Comparison of ENCODE assay signal across 22 mouse cellular contexts in the genomic region with DNA sequence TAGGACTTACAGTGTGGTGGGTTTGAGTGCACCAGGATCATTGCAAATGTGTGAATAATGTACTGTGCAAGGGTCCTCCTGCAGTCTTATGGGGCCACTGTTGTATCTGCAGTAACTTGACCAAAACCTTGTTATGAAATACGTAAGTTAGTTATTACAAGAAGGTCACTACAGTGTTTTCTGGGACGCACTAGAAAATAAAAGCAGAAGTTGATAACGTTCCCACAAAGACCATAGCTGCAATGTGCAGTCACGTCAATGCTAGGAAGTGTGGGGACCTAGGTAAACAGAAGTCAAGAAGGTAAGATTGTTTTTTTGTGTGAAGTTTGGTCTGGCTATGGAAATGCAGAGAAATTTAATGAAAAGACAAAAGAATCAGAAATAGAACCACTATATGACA. TPM values are rescaled to one million over a fixed set of nuclear protein-coding genes. Genes with fewer than 3 reads are reported as not detected.
DNase-seq lines count a peak whose midpoint lies in the region; ATAC-seq and TF ChIP-seq lines count a peak whose summit lies in the region.
"Had no signal": no experiment of that assay in that cellular context is flagged by ENCODE, and none has a peak within 500 bp of the region (broad histone marks: within the 10 kb centered on the region; RNA-seq: fewer than 3 reads in every experiment).

No protein-coding gene starts in this region.

- no peaks in the 10 kb centered on the region for H3K79me2 ChIP-seq in MEL (ENCODE audit: control insufficient read depth, insufficient read depth, low read length, poor library complexity)

- TF ChIP-seq CTCF in MEL (IDR thresholded peaks at IDR 0.05 in 2 of 3, conservative IDR thresholded peaks at IDR 0.05 in 1 of 3; ENCODE audit: control insufficient read depth in 1 of 3, insufficient read depth in 1 of 3, low read depth in 2 of 3, low read length in 3 of 3, poor library complexity in 1 of 3, severe bottlenecking in 1 of 3) = no peak

- no peak overlapping the region for H3K27ac ChIP-seq in MEL (ENCODE audit: control insufficient read depth, low read depth, low read length)
- H3K27ac ChIP-seq: forebrain, embryonic 10.5 days; forebrain, embryonic 13.5 days; hindbrain, embryonic 14.5 days; hindbrain, postnatal 0 days had no signal

- no peak overlapping the region for H3K4me3 ChIP-seq in MEL (ENCODE audit: control insufficient read depth in 1 of 2, insufficient read depth in 1 of 2, low read depth in 2 of 2, low read length in 2 of 2)
- H3K4me3 ChIP-seq: forebrain, embryonic 10.5 days; forebrain, embryonic 13.5 days had no signal

- TF ChIP-seq RAD21 in MEL (IDR thresholded peaks at IDR 0.05; ENCODE audit: low read depth, low read length) = no peak

- peaks cover 0 to 5% of the 10 kb centered on the region in 2 experiments; a peak in 1 of 4 replicates for H3K4me1 ChIP-seq in MEL (ENCODE audit: control insufficient read depth in 1 of 2, insufficient read depth in 2 of 2, low read length in 2 of 2)
- H3K4me1 ChIP-seq: forebrain, embryonic 13.5 days had no signal

- no peaks in the 10 kb centered on the region for H3K27me3 ChIP-seq in MEL (ENCODE audit: control insufficient read depth in 1 of 2, insufficient read depth in 2 of 2, low read length in 2 of 2)
- H3K27me3 ChIP-seq: forebrain, embryonic 13.5 days had no signal

- ATAC-seq in granulocyte monocyte progenitor cell, adult 5-6 weeks (replicated peaks; ENCODE audit: poor library complexity, severe bottlenecking) = peak; percentile 57
- peak; percentile 62 for ATAC-seq in megakaryocyte progenitor cell, adult 5-6 weeks (replicated peaks; ENCODE audit: poor library complexity)
- ATAC-seq: forebrain, embryonic 13.5 days; forebrain, embryonic 16.5 days; hindbrain, postnatal 0 days; inflammation-experienced regulatory T-cells, adult 6 months had no signal

- H3K9ac ChIP-seq in MEL (ENCODE audit: control insufficient read depth, low read depth, low read length, poor library complexity, severe bottlenecking) = no peak overlapping the region
- H3K9ac ChIP-seq: forebrain, embryonic 13.5 days; hindbrain, embryonic 14.5 days had no signal

- peak; percentile 14 for DNase-seq in 416B (ENCODE audit: low read depth)
- DNase-seq in MEL (ENCODE audit: low read depth, low spot score) = peak; percentile 75
- DNase-seq in cerebellum, adult 11 months = no peak
- no peak for DNase-seq in lung, postnatal 36 days
- DNase-seq in kidney, adult 8-10 months = no peak
- DNase-seq: adrenal gland, adult 2 months; adrenal gland, postnatal 14 days; cerebellum, adult 11-12 months; cerebellum, adult 8-10 months; cerebellum, postnatal 10 days; cerebellum, postnatal 36 days; gastrocnemius, postnatal 10 days; gastrocnemius, postnatal 36 days; heart, adult 11 months had no signal

- TF ChIP-seq EP300 in MEL (IDR thresholded peaks at IDR 0.05; ENCODE audit: low read depth in 1 of 2, low read length in 2 of 2) = peak; percentile 14 to 49; a peak in 1 of 4 replicates

- no peaks in the 10 kb centered on the region for H3K9me3 ChIP-seq in MEL (replicated peaks; ENCODE audit: insufficient read depth, low read length)
- H3K9me3 ChIP-seq: forebrain, embryonic 10.5 days; forebrain, embryonic 13.5 days had no signal

- no peak for TF ChIP-seq POLR2A in MEL (IDR thresholded peaks at IDR 0.05; ENCODE audit: control insufficient read depth in 1 of 2, insufficient read depth in 1 of 2, low read depth in 1 of 2, low read length in 2 of 2, poor library complexity in 1 of 2)

- peaks cover 0 to 5% of the 10 kb centered on the region in 2 experiments; a peak in 1 of 4 replicates for H3K36me3 ChIP-seq in MEL (ENCODE audit: control insufficient read depth in 1 of 2, insufficient read depth in 2 of 2, low read length in 2 of 2)
- H3K36me3 ChIP-seq: forebrain, embryonic 10.5 days had no signal

TF ChIP-seq in MEL, 35 proteins besides CTCF, POLR2A, EP300 and RAD21:
- peak; percentile 19; the same call in 1 of the 2 replicates for TF ChIP-seq SMC3 (IDR thresholded peaks at IDR 0.05; ENCODE audit: low read depth, low read length)
- TF ChIP-seq MXI1 (IDR thresholded peaks at IDR 0.05; ENCODE audit: low read depth, low read length) = peak; percentile 45; the same call in 1 of the 2 replicates
- TF ChIP-seq ETS1 (IDR thresholded peaks at IDR 0.05; ENCODE audit: low read depth, low read length) = no peak
- TF ChIP-seq MAZ (IDR thresholded peaks at IDR 0.05; ENCODE audit: low read depth, low read length) = no peak
- no peak for TF ChIP-seq TAL1 (IDR thresholded peaks at IDR 0.05; ENCODE audit: low read length)
- TF ChIP-seq ZNF384 (IDR thresholded peaks at IDR 0.05; ENCODE audit: low read depth, low read length) = no peak
- no peak for TF ChIP-seq CHD2 (IDR thresholded peaks at IDR 0.05; ENCODE audit: low read length)
- no peak for TF ChIP-seq POLR2AphosphoS2 (IDR thresholded peaks at IDR 0.05; ENCODE audit: low read length)
- TF ChIP-seq HCFC1 (IDR thresholded peaks at IDR 0.05; ENCODE audit: low read depth, low read length) = no peak
- no peak for TF ChIP-seq POLR2AphosphoS5 (IDR thresholded peaks at IDR 0.05; ENCODE audit: borderline replicate concordance, low read depth, low read length)
- TF ChIP-seq GATA1 (IDR thresholded peaks at IDR 0.05; ENCODE audit: low read depth, low read length) = peak; percentile 52; the same call in 1 of the 2 replicates
- TF ChIP-seq MAFK (IDR thresholded peaks at IDR 0.05; ENCODE audit: borderline replicate concordance, low read depth, low read length) = no peak
- no peak for TF ChIP-seq MAX (IDR thresholded peaks at IDR 0.05; ENCODE audit: low read length)
- no peak for TF ChIP-seq TBP (IDR thresholded peaks at IDR 0.05; ENCODE audit: low read depth, low read length)
- no peak for TF ChIP-seq UBTF (IDR thresholded peaks at IDR 0.05; ENCODE audit: borderline replicate concordance, insufficient read depth, low read depth, low read length)
- TF ChIP-seq TCF12 (IDR thresholded peaks at IDR 0.05; ENCODE audit: low read depth, low read length) = no peak
- no peak for TF ChIP-seq KAT2A (conservative IDR thresholded peaks at IDR 0.05; ENCODE audit: low read depth, low read length)
- TF ChIP-seq USF1 (IDR thresholded peaks at IDR 0.05; ENCODE audit: low read depth, low read length) = no peak
- TF ChIP-seq MYB (IDR thresholded peaks at IDR 0.05; ENCODE audit: low read depth, low read length) = no peak
- TF ChIP-seq BHLHE40 (IDR thresholded peaks at IDR 0.05; ENCODE audit: borderline replicate concordance, low read depth, low read length) = no peak

RNA-seq across cellular contexts. Expression of a gene that starts 22.5 kb away (rescaled TPM):
- total RNA-seq in MEL (2012; rRNA removed) = 6.8 and 7.7 TPM in 2 replicates
- 10 to 100 TPM in 1 of 2 experiments, not detected in 1; 10.4 TPM for polyA plus RNA-seq in MEL (2012; ENCODE audit: insufficient read depth in 1 of 2, insufficient read length in 2 of 2, low read depth in 1 of 2, low replicate concordance in 2 of 2, missing spikeins in 1 of 2)
- 27.8 and 46.4 TPM in 2 replicates for total RNA-seq in granulocyte monocyte progenitor cell, adult 5-6 weeks (2014; fragmentation: Nextera tagmentation)
- 65.1 and 76.7 TPM in 2 replicates for total RNA-seq in granulocyte monocyte progenitor cell, adult 5-6 weeks (2017)
- total RNA-seq in megakaryocyte progenitor cell, adult 5-6 weeks (2015) = 34.0 and 36.0 TPM in 2 replicates
- total RNA-seq in megakaryocyte progenitor cell, adult 5-6 weeks (2017) = 47.9 and 55.2 TPM in 2 replicates

RNA-seq across cellular contexts. Expression of a gene that starts 50.1 kb away (rescaled TPM):
- 0.72 and 0.73 TPM in 2 replicates for total RNA-seq in MEL (2012; rRNA removed)
- 1 to 10 TPM in 1 of 2 experiments, not detected in 1; 1.3 TPM for polyA plus RNA-seq in MEL (2012; ENCODE audit: insufficient read depth in 1 of 2, insufficient read length in 2 of 2, low read depth in 1 of 2, low replicate concordance in 2 of 2, missing spikeins in 1 of 2)
- not detected in 2 replicates for total RNA-seq in granulocyte monocyte progenitor cell, adult 5-6 weeks (2014; fragmentation: Nextera tagmentation)
- total RNA-seq in granulocyte monocyte progenitor cell, adult 5-6 weeks (2017) = 0.04 TPM in 1 of 2 replicates, not detected in the other
- 0.73 and 0.77 TPM in 2 replicates for total RNA-seq in megakaryocyte progenitor cell, adult 5-6 weeks (2015)
- total RNA-seq in megakaryocyte progenitor cell, adult 5-6 weeks (2017) = 0.29 and 0.41 TPM in 2 replicates
- total RNA-seq: adrenal gland, adult 2 months had no signal

Comparison
In these comparisons a context has a peak if more than half of its experiments do, and no peak if none do; other contexts are left out.
1. DNase-seq: peak in 416B (single experiment) and MEL (single experiment); none in cerebellum, adult 11 months (single experiment), lung, postnatal 36 days (single experiment) and kidney, adult 8-10 months (0 of 2).